Mouse (Mus musculus): ENCODE results near the gene Kmt2d. TPM values are rescaled to one million over a fixed set of nuclear protein-coding genes. Genes with fewer than 3 reads are reported as not detected.

The Kmt2d gene
- polyA plus RNA-seq, 1 experiment from 2014 or later: 11.9 TPM

DNA sequence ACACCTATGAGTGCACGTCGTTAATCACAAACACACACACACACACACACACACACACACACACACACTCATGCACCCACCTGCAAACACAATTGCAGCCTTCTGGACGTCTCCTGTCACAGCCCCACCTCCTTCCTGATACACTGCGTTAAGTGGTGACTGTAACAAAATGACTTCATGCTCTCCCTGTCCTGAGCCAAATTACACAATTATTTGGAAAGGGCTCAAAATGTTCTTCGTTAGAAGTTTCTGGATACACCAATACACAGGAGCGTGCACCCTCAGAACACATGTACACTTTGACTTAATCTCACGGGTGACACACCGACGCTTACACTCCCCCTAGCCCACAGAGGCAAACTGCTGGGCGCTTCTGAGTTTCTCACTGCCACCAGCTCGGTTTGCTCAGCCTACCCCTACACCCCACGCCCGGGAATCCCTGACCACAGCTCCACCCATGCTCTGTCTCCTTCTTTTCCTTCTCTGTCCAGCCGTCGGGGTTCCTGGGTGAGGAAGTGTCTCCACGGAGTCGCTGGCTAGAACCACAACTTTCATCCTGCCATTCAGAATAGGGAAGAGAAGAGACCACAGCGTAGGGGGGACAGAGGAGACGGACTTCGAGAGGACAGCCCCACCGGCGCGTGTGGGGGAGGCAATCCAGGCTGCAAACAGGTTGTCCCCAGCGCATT lies 81.9 kb downstream of the Kmt2d start:
- peaks cover 69% of the 10 kb centered on the region for H3K27me3 ChIP-seq (ENCODE audit: control insufficient read depth, insufficient read depth, low read depth, low read length)
- ATAC-seq (ENCODE audit: low read depth): no peak
- peaks cover 4% of the 10 kb centered on the region for H3K9me3 ChIP-seq (ENCODE audit: control insufficient read depth, low read length)
- H3K4me2 ChIP-seq (ENCODE audit: low read depth, low read length): peak overlapping the region; percentile 34; the same call in 1 of the 2 replicates
- H3K9ac ChIP-seq (ENCODE audit: low read length): no peak overlapping the region
- WGBS: 9% methylated on average over 24 of the region's 24 CpGs
- peaks cover 20% of the 10 kb centered on the region for H3K4me1 ChIP-seq (replicated peaks; ENCODE audit: control insufficient read depth, insufficient read depth, low read length)
- no peak overlapping the region for H3K27ac ChIP-seq (ENCODE audit: low read length)
- H3K4me3 ChIP-seq (ENCODE audit: low read length): no peak overlapping the region
- no peaks in the 10 kb centered on the region for H3K36me3 ChIP-seq (ENCODE audit: control insufficient read depth, insufficient read depth, low read length)

DNA sequence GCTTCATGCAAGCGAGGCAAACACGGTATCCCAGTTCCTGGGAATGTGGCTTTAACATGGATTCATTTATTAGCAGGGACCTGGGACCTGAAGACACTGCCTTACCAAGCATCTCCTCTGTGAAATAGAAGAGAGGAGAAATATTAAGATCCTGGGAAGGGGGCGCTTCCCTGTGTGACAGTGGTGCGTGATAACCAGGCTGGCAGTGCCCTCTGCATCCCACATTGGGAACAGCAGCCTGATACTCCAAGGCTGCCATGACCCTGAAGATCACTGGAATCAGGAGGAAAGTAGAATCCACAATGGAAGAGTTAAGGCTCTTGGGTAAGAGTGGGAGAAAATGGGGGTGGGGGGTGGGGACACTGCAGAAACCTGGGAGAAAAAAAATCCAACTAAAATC lies 83.1 kb downstream of the Kmt2d start:
- Histone ChIP-seq H3K36me3 (ENCODE audit: control insufficient read depth, insufficient read depth, low read length) (no peaks in the 10 kb centered on the region), H3K4me3 (ENCODE audit: low read length) (no peak overlapping the region), H3K27me3 (ENCODE audit: control insufficient read depth, insufficient read depth, low read depth, low read length) (peaks cover 60% of the 10 kb centered on the region), H3K27ac (ENCODE audit: low read length) (no peak overlapping the region), H3K9ac (ENCODE audit: low read length) (no peak overlapping the region), H3K4me1 (replicated peaks; ENCODE audit: control insufficient read depth, insufficient read depth, low read length) (peaks cover 14% of the 10 kb centered on the region), H3K9me3 (ENCODE audit: control insufficient read depth, low read length) (peaks cover 4% of the 10 kb centered on the region), H3K4me2 (ENCODE audit: low read depth, low read length) (no peak overlapping the region)
- ATAC-seq (ENCODE audit: low read depth): no peak
- 22% methylated on average over 4 of the region's 4 CpGs for WGBS

DNA sequence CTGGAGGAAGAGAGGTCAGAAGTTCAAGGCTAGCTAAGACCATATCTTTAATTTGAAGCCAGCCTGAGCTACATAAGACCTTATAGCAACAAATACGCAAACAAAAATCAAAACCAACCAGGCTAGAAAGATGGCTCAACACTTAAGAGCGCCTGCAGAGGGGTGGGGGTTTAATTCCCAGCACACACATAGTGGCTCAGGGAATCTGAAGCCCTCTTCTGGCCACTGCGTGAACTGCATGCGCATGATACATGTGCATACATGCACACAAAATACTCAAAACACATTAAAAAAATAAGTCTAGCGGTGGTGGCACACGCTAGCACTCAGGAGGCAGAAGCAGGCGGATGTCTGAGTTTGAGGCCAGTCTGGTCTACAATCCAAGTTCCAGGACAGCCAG lies 85.3 kb downstream of the Kmt2d start:
- peaks cover 4% of the 10 kb centered on the region; the same call in 1 of the 2 replicates for H3K4me1 ChIP-seq (replicated peaks; ENCODE audit: control insufficient read depth, insufficient read depth, low read length)
- no peaks in the 10 kb centered on the region for H3K36me3 ChIP-seq (ENCODE audit: control insufficient read depth, insufficient read depth, low read length)
- H3K9me3 ChIP-seq (ENCODE audit: control insufficient read depth, low read length): peaks cover 4% of the 10 kb centered on the region
- H3K27me3 ChIP-seq (ENCODE audit: control insufficient read depth, insufficient read depth, low read depth, low read length): peaks cover 50% of the 10 kb centered on the region
- no peak overlapping the region for H3K27ac ChIP-seq (ENCODE audit: low read length)
- H3K4me3 ChIP-seq (ENCODE audit: low read length): no peak overlapping the region
- no peak for ATAC-seq (ENCODE audit: low read depth)
- H3K9ac ChIP-seq (ENCODE audit: low read length): no peak overlapping the region
- WGBS: 32% methylated on average over 7 of the region's 7 CpGs
- H3K4me2 ChIP-seq (ENCODE audit: low read depth, low read length): no peak overlapping the region

Other genes with a start within 250 kb of the Kmt2d start
- 21.9 and 22.7 TPM in 2 replicates for gene Cacnb3, start 240.4 kb downstream of the Kmt2d start, polyA plus RNA-seq (2015; fragmentation: Nextera tagmentation; extraction: Ambion mirVana)
- 21.6 and 24.0 TPM in 2 replicates for gene Ddx23, start 208.3 kb downstream of the Kmt2d start, polyA plus RNA-seq (2015; fragmentation: Nextera tagmentation; extraction: Ambion mirVana)
- gene Rnd1, start 193.7 kb downstream of the Kmt2d start, polyA plus RNA-seq (2015; fragmentation: Nextera tagmentation; extraction: Ambion mirVana): 0.68 and 0.92 TPM in 2 replicates
- 4.9 and 5.3 TPM in 2 replicates for gene Ccdc65, start 163.0 kb downstream of the Kmt2d start, polyA plus RNA-seq (2015; fragmentation: Nextera tagmentation; extraction: Ambion mirVana)
- gene Fkbp11, start 143.0 kb downstream of the Kmt2d start, polyA plus RNA-seq (2015; fragmentation: Nextera tagmentation; extraction: Ambion mirVana): 32.5 and 33.5 TPM in 2 replicates
- 40.2 and 40.6 TPM in 2 replicates for gene Arf3, start 108.0 kb downstream of the Kmt2d start, polyA plus RNA-seq (2015; fragmentation: Nextera tagmentation; extraction: Ambion mirVana)
- 0.13 and 0.23 TPM in 2 replicates for gene Wnt10b, start 93.1 kb downstream of the Kmt2d start, polyA plus RNA-seq (2015; fragmentation: Nextera tagmentation; extraction: Ambion mirVana)
- gene Wnt1, start 81.3 kb downstream of the Kmt2d start, polyA plus RNA-seq (2015; fragmentation: Nextera tagmentation; extraction: Ambion mirVana): not detected in 2 replicates
- gene Ddn, start 61.7 kb downstream of the Kmt2d start, polyA plus RNA-seq (2015; fragmentation: Nextera tagmentation; extraction: Ambion mirVana): not detected in 2 replicates
- 106 TPM in 2 replicates for gene Prkag1, start 39.7 kb downstream of the Kmt2d start, polyA plus RNA-seq (2015; fragmentation: Nextera tagmentation; extraction: Ambion mirVana)
- gene Rhebl1, start 23.3 kb upstream of the Kmt2d start, polyA plus RNA-seq (2015; fragmentation: Nextera tagmentation; extraction: Ambion mirVana): 9.4 and 12.1 TPM in 2 replicates
- 1.4 and 2.4 TPM in 2 replicates for gene Dhh, start 27.3 kb upstream of the Kmt2d start, polyA plus RNA-seq (2015; fragmentation: Nextera tagmentation; extraction: Ambion mirVana)
- 15.7 and 17.3 TPM in 2 replicates for gene Lmbr1l, start 47.0 kb upstream of the Kmt2d start, polyA plus RNA-seq (2015; fragmentation: Nextera tagmentation; extraction: Ambion mirVana)
- gene Tuba1b, start 63.4 kb upstream of the Kmt2d start, polyA plus RNA-seq (2015; fragmentation: Nextera tagmentation; extraction: Ambion mirVana): 1,812 and 1,892 TPM in 2 replicates
- not detected in 2 replicates for gene Gm49450, start 82.3 kb upstream of the Kmt2d start, polyA plus RNA-seq (2015; fragmentation: Nextera tagmentation; extraction: Ambion mirVana)
- gene Tuba1a, start 82.5 kb upstream of the Kmt2d start, polyA plus RNA-seq (2015; fragmentation: Nextera tagmentation; extraction: Ambion mirVana): 870 and 906 TPM in 2 replicates
- 226 and 230 TPM in 2 replicates for gene Tuba1c, start 158.7 kb upstream of the Kmt2d start, polyA plus RNA-seq (2015; fragmentation: Nextera tagmentation; extraction: Ambion mirVana)
- 3.9 and 4.5 TPM in 2 replicates for gene Prph, start 184.0 kb upstream of the Kmt2d start, polyA plus RNA-seq (2015; fragmentation: Nextera tagmentation; extraction: Ambion mirVana)
- 39.5 and 41.1 TPM in 2 replicates for gene Troap, start 203.4 kb upstream of the Kmt2d start, polyA plus RNA-seq (2015; fragmentation: Nextera tagmentation; extraction: Ambion mirVana)
- not detected in 2 replicates for gene C1ql4, start 216.6 kb upstream of the Kmt2d start, polyA plus RNA-seq (2015; fragmentation: Nextera tagmentation; extraction: Ambion mirVana)
- gene Dnajc22, start 222.0 kb upstream of the Kmt2d start, polyA plus RNA-seq (2015; fragmentation: Nextera tagmentation; extraction: Ambion mirVana): 1.6 and 2.4 TPM in 2 replicates

Measured in lung, embryonic 16.5 days (tissue).